14 mouse cellular contexts compared by ENCODE assay signal in genomic region chr15:81759542-81759941, GRCm38 (mm10).
"Had no signal": no experiment of that assay in that cellular context is flagged by ENCODE, and none has a peak within 500 bp of the region (broad histone marks: within the 10 kb centered on the region; RNA-seq: fewer than 3 reads in every experiment).

No protein-coding gene starts in this region.

- H3K27ac ChIP-seq: left cerebral cortex, adult 2 months; limb, embryonic 10.5 days; midbrain, embryonic 15.5 days; neural tube, embryonic 13.5 days had no signal

- ATAC-seq: lung, postnatal 0 days; midbrain, embryonic 15.5 days had no signal

- H3K27me3 ChIP-seq: midbrain, embryonic 15.5 days; neural tube, embryonic 13.5 days had no signal

- DNase-seq: kidney, adult 11 months; kidney, postnatal 14 days; lung, adult 2 months; lung, postnatal 36 days; retina, postnatal 1 day; right cerebral cortex, postnatal 4 days; spleen, adult 18-20 months; thymus, postnatal 4 days had no signal

- H3K9me3 ChIP-seq: limb, embryonic 10.5 days; midbrain, embryonic 15.5 days; neural tube, embryonic 13.5 days had no signal

- H3K4me1 ChIP-seq: midbrain, embryonic 15.5 days had no signal

- H3K4me3 ChIP-seq: left cerebral cortex, adult 2 months; limb, embryonic 10.5 days; midbrain, embryonic 15.5 days; neural tube, embryonic 13.5 days had no signal

- H3K4me2 ChIP-seq: midbrain, embryonic 11.5 days; midbrain, embryonic 15.5 days; neural tube, embryonic 13.5 days had no signal

- H3K9ac ChIP-seq: midbrain, embryonic 15.5 days; neural tube, embryonic 13.5 days had no signal
